Mouse (Mus musculus) fibroblast of lung, adult 2 months (primary cell): Measurements from ENCODE around the gene Edem1.

Experiments used
- DNase-seq: peaks from one replicate; pipeline ENCODE4 v3.0.0-alpha.2; 2011; ENCODE audit warnings: low read depth

The Edem1 gene

GRCm38 (mm10) chr6:108875344-108875743 lies 46.9 kb downstream of the Edem1 start:
- DNase-seq: no peak

GRCm38 (mm10) chr6:108876052-108876451 lies 47.6 kb downstream of the Edem1 start:
- no peak for DNase-seq

GRCm38 (mm10) chr6:108876486-108876885 lies 48.0 kb downstream of the Edem1 start:
- no peak for DNase-seq

GRCm38 (mm10) chr6:108880368-108881013 lies 52.0 kb downstream of the Edem1 start:
- no peak for DNase-seq

GRCm38 (mm10) chr6:108881074-108881473 lies 52.6 kb downstream of the Edem1 start:
- DNase-seq: no peak

GRCm38 (mm10) chr6:108883826-108884225 lies 55.4 kb downstream of the Edem1 start:
- DNase-seq: no peak

- DNase-seq: no peak
These were observed 56.2 kb downstream of the Edem1 start for GRCm38 (mm10) chr6:108884603-108885002.

- DNase-seq: no peak
These were observed 57.9 kb downstream of the Edem1 start for GRCm38 (mm10) chr6:108886346-108886745.

- no peak for DNase-seq
These were observed 64.1 kb downstream of the Edem1 start for GRCm38 (mm10) chr6:108892589-108892988.

GRCm38 (mm10) chr6:108895129-108895528 lies 66.7 kb downstream of the Edem1 start:
- no peak for DNase-seq

- no peak for DNase-seq
These were observed 67.5 kb downstream of the Edem1 start for GRCm38 (mm10) chr6:108895976-108896375.

GRCm38 (mm10) chr6:108896525-108897087 lies 68.2 kb downstream of the Edem1 start:
- DNase-seq: no peak

- DNase-seq: no peak
These were observed 70.8 kb downstream of the Edem1 start for GRCm38 (mm10) chr6:108899231-108899630.

GRCm38 (mm10) chr6:108902124-108902523 lies 73.7 kb downstream of the Edem1 start:
- DNase-seq: no peak

- DNase-seq: no peak
These were observed 74.8 kb downstream of the Edem1 start for GRCm38 (mm10) chr6:108903280-108903679.

GRCm38 (mm10) chr6:108906539-108906938 lies 78.1 kb downstream of the Edem1 start:
- DNase-seq: no peak
